Mouse (Mus musculus): Measurements from ENCODE around the gene Gltpd2.

GRCm38 (mm10) chr11:70506962-70507515, 12.0 kb upstream of the Gltpd2 start:
- no peak for TF ChIP-seq EP300 (optimal IDR thresholded peaks at IDR 0.05)
- no peak for TF ChIP-seq CTCF (IDR thresholded peaks at IDR 0.05; ENCODE audit: low read depth)
